Mouse (Mus musculus): ENCODE results near the gene Tmem9.

DNA sequence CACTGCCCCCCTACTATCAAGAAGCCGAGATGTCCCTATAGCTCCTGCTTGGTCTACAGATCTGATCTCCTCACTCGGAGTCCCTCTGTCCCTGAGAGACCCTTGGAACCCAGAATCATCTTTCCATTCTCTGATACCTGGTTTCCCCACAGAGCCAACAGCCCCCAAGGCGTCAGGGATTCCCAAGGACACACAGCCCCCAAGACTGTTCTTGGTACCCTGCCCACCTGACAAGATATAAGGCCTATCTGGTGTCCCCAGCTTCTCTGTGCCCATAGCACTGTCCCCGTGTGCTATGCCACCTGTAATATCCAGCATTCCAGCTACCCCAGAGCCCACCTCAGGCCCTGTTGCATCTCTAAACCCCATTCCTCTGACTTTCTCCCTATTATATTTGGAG is 40.2 kb upstream of the Tmem9 start:
- TF ChIP-seq POLR2A (IDR thresholded peaks at IDR 0.05; ENCODE audit: insufficient read depth, low read depth, low read length) (no peak), CTCF (IDR thresholded peaks at IDR 0.05) (no peak), EP300 (IDR thresholded peaks at IDR 0.05; ENCODE audit: insufficient read depth, low read depth, low read length) (no peak)

Measured in heart, adult 2 months (tissue).